Comparison of ENCODE assay signal across 12 mouse cellular contexts in genomic region chr5:149002803-149003115, GRCm38 (mm10). TPM values are rescaled to one million over a fixed set of nuclear protein-coding genes. Genes with fewer than 3 reads are reported as not detected.
DNase-seq lines count a peak whose midpoint lies in the region; ATAC-seq and TF ChIP-seq lines count a peak whose summit lies in the region.
"Had no signal": no experiment of that assay in that cellular context is flagged by ENCODE, and none has a peak within 500 bp of the region (broad histone marks: within the 10 kb centered on the region; RNA-seq: fewer than 3 reads in every experiment).

No protein-coding gene starts in this region.

- no peak for TF ChIP-seq EP300 in lung, postnatal 0 days (IDR thresholded peaks at IDR 0.05)

- H3K27me3 ChIP-seq in lung, postnatal 0 days (replicated peaks; ENCODE audit: insufficient read depth, low read length), result no peaks in the 10 kb centered on the region
- H3K27me3 ChIP-seq in limb, embryonic 14.5 days (ENCODE audit: control insufficient read depth, insufficient read depth, low read length), result no peaks in the 10 kb centered on the region
- H3K27me3 ChIP-seq in midbrain, embryonic 16.5 days (ENCODE audit: control insufficient read depth, insufficient read depth, low read depth, low read length), result no peaks in the 10 kb centered on the region

- 0 out of 2 replicates have a peak, but pooled peaks cover 2% of the 10 kb centered on the region for H3K4me1 ChIP-seq in lung, postnatal 0 days (ENCODE audit: insufficient read depth, low read depth, low read length)
- H3K4me1 ChIP-seq in limb, embryonic 14.5 days (ENCODE audit: control insufficient read depth, insufficient read depth, low read length), result peaks cover 30% of the 10 kb centered on the region
- H3K4me1 ChIP-seq in midbrain, embryonic 16.5 days (ENCODE audit: control insufficient read depth, insufficient read depth, low read length), result peaks cover 6% of the 10 kb centered on the region; the same call in 1 of the 2 replicates

- H3K9ac ChIP-seq in lung, postnatal 0 days (replicated peaks; ENCODE audit: low read depth), result no peak overlapping the region
- no peak overlapping the region for H3K9ac ChIP-seq in limb, embryonic 14.5 days (ENCODE audit: low read depth, low read length, severe bottlenecking)
- H3K9ac ChIP-seq in midbrain, embryonic 16.5 days (ENCODE audit: low read depth, low read length), result no peak overlapping the region

- H3K27ac ChIP-seq in lung, postnatal 0 days (ENCODE audit: low read length), result 0 out of 2 replicates have a peak overlapping the region, but pooled peaks have one; percentile 57
- peak overlapping the region; percentile 21; the same call in 1 of the 2 replicates for H3K27ac ChIP-seq in limb, embryonic 14.5 days (replicated peaks; ENCODE audit: low read depth, low read length)
- H3K27ac ChIP-seq in midbrain, embryonic 16.5 days (ENCODE audit: low read length), result no peak overlapping the region
- H3K27ac ChIP-seq: left cerebral cortex, adult 2 months had no signal

- ATAC-seq in lung, postnatal 0 days, result no peak
- no peak for ATAC-seq in limb, embryonic 14.5 days (ENCODE audit: low FRiP score, low read depth)
- no peak for ATAC-seq in midbrain, embryonic 16.5 days

- H3K36me3 ChIP-seq in lung, postnatal 0 days (ENCODE audit: insufficient read depth, low read length), result no peaks in the 10 kb centered on the region
- H3K36me3 ChIP-seq in limb, embryonic 14.5 days (ENCODE audit: control insufficient read depth, insufficient read depth, low read length), result no peaks in the 10 kb centered on the region
- no peaks in the 10 kb centered on the region for H3K36me3 ChIP-seq in midbrain, embryonic 16.5 days (ENCODE audit: control insufficient read depth, insufficient read depth, low read length)

- no peak overlapping the region for H3K4me3 ChIP-seq in lung, postnatal 0 days (ENCODE audit: low read depth, low read length)
- H3K4me3 ChIP-seq in limb, embryonic 14.5 days (replicated peaks; ENCODE audit: low read length), result no peak overlapping the region
- H3K4me3 ChIP-seq in midbrain, embryonic 16.5 days (ENCODE audit: low read depth, low read length), result no peak overlapping the region
- H3K4me3 ChIP-seq: left cerebral cortex, adult 2 months had no signal

- no peak for TF ChIP-seq POLR2A in limb, embryonic 14.5 days (IDR thresholded peaks at IDR 0.05; ENCODE audit: borderline replicate concordance, extremely low read depth, insufficient read depth, insufficient read length)

- no peak for TF ChIP-seq CTCF in lung, postnatal 0 days (IDR thresholded peaks at IDR 0.05)

- 58% methylated on average over 6 of the region's 6 CpGs for WGBS in lung, postnatal 0 days
- WGBS in limb, embryonic 14.5 days, result 22% methylated on average over 6 of the region's 6 CpGs
- 72% methylated on average over 6 of the region's 6 CpGs for WGBS in midbrain, embryonic 16.5 days

- DNase-seq in cerebellum, postnatal 10 days, result peak; percentile 34 to 42
- no peak for DNase-seq in cerebellum, postnatal 4 days (ENCODE audit: low spot score in 2 of 2)
- no peak for DNase-seq in lung, postnatal 0 days (ENCODE audit: low spot score)
- DNase-seq in lung, postnatal 25 days (ENCODE audit: low spot score), result no peak
- DNase-seq in limb, embryonic 14.5 days (ENCODE audit: low spot score), result no peak
- DNase-seq in layer of hippocampus, adult 11-12 months (ENCODE audit: low spot score), result no peak
- no peak for DNase-seq in testis, postnatal 10 days (ENCODE audit: low spot score)
- DNase-seq: cerebellum, adult 9-11 months; heart, adult 18-20 months; right cerebral cortex, postnatal 25 days had no signal

- H3K4me2 ChIP-seq in lung, postnatal 0 days (replicated peaks; ENCODE audit: low read depth, low read length), result 0 out of 2 replicates have a peak overlapping the region, but pooled peaks have one; percentile 15
- 0 out of 2 replicates have a peak overlapping the region, but pooled peaks have one; percentile 11 for H3K4me2 ChIP-seq in limb, embryonic 14.5 days (replicated peaks; ENCODE audit: low read depth, low read length, severe bottlenecking)
- H3K4me2 ChIP-seq in midbrain, embryonic 16.5 days (ENCODE audit: low read length), result no peak overlapping the region

- H3K9me3 ChIP-seq in lung, postnatal 0 days (ENCODE audit: low read length), result no peaks in the 10 kb centered on the region
- H3K9me3 ChIP-seq in limb, embryonic 14.5 days (ENCODE audit: control insufficient read depth, low read length), result no peaks in the 10 kb centered on the region
- no peaks in the 10 kb centered on the region for H3K9me3 ChIP-seq in midbrain, embryonic 16.5 days (replicated peaks; ENCODE audit: control insufficient read depth, low read length, poor library complexity, severe bottlenecking)

RNA-seq across cellular contexts. Expression of gene Gm42791, which starts 7.8 kb away (rescaled TPM):
- 0.78 and 1.2 TPM in 2 replicates for polyA plus RNA-seq in lung, postnatal 0 days (2015; fragmentation: Nextera tagmentation; extraction: Ambion mirVana)
- not detected in 2 replicates for polyA plus RNA-seq in limb, embryonic 14.5 days (2012; rRNA removed)
- not detected in 2 replicates for polyA plus RNA-seq in limb, embryonic 14.5 days (2014; fragmentation: Nextera tagmentation; extraction: Ambion mirVana)
- 5.7 and 6.7 TPM in 2 replicates for polyA plus RNA-seq in midbrain, embryonic 16.5 days (2015; fragmentation: Nextera tagmentation; extraction: Ambion mirVana)

Comparison
In these comparisons a context has a peak if more than half of its experiments do, and no peak if none do; other contexts are left out.
1. DNase-seq: peak in cerebellum, postnatal 10 days (2 of 2); none in cerebellum, postnatal 4 days (0 of 2), lung, postnatal 0 days (single experiment), lung, postnatal 25 days (single experiment), limb, embryonic 14.5 days (single experiment), layer of hippocampus, adult 11-12 months (single experiment) and testis, postnatal 10 days (single experiment).